Mouse (Mus musculus): ENCODE measurements at regions not wholly inside any gene's neighbourhood (a gene's known extent, or its start where the extent isn't known, plus 50 kb on each side); places are given as distances from the start of the nearest gene placed in this dataset.

DNA sequence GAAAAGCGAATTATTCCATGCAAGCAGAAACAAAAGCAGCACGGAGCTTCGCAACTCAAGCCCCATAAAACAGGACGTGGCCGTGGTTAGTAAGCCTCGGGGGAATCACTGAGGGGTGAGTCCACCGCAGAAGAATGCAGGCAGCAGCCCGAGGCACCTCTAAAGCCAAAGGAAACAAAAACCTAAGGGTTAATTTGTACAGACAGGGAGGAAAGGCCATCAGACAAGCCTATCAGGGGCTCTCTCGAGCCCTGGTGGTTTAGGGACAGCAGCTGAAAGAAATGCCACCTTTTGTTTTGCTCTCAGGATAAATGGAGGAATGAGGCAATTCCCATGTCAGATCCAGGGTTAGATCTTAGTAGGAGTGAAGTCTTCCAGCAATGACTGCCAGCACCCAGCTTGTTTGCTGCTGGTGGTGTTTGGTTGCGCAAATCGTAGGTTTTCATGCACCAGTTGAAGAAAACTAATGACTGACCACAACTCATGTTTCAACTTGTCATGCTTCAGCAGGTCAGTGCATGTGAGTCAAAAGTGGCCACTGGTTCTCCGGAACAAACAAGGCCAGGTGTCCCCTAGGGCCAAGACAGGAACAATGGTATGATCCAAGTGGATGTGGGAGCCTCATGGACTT is 173.9 kb upstream of the Dapk1 start:
- DNase-seq (ENCODE audit: low spot score): no peak

DNA sequence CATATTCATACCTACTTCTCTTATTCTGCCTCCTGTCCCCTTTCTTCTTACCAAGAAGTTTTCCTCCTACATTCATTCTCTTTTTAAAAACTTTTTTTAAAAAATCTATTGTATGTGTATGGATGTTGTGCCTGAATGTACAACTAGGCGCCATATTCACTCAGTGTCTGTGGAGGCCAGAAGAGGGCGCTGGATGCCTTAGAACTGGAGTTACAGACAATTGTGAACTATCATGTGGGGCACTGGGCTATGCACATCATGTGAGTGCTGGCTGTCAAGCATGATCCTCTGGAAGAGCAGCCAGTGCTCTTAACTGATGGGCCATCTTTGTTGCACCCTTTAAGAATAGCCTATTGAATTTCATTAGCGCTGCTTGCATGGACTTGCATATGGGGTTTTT is 172.6 kb upstream of the Dapk1 start:
- no peak for DNase-seq (ENCODE audit: low spot score)

DNA sequence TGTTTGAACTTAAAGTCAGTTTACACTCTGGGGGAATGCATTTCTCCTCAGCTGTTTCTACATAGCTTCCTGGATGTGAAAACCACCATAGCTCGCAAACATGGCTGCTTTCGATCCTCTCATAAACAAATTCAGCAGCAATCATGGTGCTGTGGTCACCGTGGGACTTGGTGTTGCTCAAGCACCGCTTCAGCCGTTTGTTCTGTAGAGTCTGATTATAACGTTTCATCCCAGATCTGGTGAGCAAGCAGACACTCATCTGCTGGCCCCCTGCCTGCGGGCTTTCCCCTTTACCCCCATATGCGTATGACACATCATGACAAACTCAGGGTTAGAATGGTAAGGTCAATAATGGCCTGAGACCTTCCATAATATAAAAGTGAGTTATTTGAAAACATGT is 170.3 kb upstream of the Dapk1 start:
- DNase-seq (ENCODE audit: low spot score): no peak

DNA sequence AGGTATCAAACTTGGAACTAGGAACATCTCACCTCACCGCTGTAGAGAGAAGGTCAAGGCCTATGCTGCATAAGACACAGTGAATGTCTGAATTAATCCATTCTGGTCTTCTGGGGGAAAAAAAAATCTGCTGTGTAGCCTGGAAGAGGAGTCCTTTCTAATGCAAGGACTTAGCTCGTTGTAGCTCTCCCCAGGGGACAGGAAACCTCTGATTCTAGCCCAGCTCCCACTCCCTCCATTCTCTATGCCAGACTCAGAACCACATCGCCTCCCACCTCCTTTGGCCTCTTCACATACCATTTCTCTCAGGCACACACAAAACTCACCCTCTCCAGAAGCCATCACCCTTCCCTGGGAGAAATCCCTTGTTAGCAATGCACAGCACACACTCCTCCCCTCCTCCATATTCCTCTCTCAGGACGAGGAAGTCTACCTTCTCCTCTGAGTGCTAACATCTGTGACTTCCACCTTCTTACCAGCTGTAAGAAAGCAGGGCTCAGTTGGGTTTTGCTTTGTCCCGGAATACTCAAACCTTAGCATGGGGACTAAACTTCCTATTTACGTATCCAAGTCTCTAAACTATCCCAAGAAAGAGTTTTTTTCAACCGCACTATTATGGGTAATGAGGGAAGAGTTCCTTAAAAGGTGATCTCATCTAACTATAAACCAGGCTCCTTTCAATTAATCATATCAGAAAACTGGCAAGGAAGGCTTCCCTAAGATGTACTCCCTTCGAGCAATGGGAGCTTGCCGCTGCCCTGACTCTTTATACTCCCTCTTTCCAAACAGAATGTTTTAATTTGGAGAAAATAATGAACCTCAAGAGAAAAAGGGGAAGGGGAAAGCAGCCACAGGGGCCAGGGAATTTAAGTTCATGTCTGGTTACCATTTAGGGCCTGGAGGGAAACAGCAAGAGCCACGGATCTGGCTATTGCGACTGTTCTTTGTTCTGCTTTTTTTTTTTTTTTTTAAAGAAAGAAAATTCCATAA is 167.2 kb upstream of the Dapk1 start:
- DNase-seq (ENCODE audit: low spot score): no peak

DNA sequence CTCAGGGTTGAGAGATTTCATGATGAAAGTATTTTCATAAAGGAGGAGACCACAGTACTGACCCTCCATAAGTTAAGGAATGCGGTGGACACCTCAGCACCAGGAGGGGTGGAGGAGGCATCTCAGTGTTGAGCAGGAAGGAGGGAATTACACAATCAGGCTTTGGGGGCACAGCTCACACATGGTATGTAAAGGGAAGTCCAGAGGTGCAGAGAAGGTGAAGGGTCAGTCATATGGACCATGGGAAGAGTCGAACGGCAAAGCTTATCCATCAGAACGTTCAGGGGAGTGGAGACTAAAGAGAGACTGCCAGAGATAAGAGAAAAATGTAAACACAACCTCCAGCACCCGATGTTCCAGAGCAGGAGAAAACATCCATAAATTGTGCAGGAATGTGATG is 166.4 kb upstream of the Dapk1 start:
- peak; percentile 75 for DNase-seq (ENCODE audit: low spot score)

DNA sequence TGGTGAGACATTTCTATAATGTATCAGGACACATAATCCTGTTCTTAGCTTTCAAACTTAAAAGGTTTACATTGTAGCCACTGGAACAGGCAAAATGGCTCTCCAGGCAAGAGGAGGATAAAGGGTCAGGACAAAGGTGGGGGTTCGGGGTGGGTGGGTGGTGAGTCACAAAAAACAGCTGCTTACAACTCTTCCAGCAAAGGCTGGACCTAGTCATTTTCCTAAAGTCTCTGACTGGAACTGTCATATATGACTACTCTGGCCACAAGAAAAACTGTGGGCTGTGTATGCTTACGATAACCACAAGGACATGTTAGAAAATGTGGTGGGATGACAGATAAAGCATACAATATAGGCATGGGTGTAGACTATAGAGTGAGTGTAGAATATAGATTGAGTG is 163.6 kb upstream of the Dapk1 start:
- DNase-seq (ENCODE audit: low spot score): no peak

DNA sequence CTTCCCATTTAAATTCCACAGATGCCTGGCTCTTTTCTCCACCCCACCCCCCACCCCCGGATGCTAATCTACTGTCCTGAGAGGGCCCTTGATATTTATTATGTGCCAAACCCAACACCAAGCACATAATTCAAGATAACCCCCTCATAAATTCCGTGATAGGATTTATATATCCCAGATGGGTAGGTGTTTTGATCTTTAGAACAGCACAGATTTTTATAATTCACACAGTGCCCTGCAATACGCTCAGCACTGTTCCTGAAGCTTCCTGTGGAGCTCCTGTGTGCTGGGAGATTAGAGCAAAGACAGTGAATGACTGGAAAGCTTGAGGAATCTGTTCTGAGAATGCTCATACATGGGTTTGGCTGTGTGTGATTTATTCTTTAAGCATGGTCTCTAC is 161.2 kb upstream of the Dapk1 start:
- DNase-seq (ENCODE audit: low spot score): peak; percentile 35

DNA sequence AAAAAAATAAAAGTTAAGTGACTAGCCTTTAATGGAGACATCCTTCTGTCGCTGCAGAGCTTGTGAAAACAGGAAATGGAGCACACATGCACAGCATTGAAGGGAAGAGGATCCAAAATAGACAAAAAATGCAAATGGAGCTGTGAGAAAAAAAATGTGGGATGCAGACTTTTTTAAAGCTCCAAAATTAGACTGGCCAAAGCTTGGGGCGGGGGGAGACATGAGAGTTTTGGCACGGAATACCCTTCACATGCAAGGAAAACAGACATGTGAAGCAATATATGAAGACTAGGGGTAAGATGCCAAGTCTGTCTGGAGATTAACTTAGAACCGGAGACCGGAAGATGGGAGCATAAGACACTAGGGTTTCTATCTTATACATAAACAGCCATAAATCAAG is 156.6 kb upstream of the Dapk1 start:
- no peak for DNase-seq (ENCODE audit: low spot score)

DNA sequence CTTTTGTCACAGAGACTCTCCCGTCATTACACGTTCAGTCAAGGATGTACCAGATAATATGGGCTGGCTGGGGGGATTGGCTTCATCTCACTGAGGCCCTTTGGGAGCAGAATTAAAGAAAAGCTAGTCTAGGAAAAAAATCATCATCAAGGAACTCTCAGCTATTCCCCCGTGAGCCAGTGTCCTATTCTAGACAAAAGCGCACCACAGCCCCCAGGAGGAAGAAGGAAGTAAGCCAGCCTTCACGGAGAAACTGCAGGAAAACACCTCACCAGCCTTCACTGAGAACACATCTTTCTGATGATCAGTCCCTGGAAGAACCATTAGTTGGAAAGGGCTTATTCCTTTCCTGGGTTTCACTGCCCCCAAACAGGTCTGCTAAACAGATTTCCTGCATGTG is 154.8 kb upstream of the Dapk1 start:
- DNase-seq (ENCODE audit: low spot score): no peak

DNA sequence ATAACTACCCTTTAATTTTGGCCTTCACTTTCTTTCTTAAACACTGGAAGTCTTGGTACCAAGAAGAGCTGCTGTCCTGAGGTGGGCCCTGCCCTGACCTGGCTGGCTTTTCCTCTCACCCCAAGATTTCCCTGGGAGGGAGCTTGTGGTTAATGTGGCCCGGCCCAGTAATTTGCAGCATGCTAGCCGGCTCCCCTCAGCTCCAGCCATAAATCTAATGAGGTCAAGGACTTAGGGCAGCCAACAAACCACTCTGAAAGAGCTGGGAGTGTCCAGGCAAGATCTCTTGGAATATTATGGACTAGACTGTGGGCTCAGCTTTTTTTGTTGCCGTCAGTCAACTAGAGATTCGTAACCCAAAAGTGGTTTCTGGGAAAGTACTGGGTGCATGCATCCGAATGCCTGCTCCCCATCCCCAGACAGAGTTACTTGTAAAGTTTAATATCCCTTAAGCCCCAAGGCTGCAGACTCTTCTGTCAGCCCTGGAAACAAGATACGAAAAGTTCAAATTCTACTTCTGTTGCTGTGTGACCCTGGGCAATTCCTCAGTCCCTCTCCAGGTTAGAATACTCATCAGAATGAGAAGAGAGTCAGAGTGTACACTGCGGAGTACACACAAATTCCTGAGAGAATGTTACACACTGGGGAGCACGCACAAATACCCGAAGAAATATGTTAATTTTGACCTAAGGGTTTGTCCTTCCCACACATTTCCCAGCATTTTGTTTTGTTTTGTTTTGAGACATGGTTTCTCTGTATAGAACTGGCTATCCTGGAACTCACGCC is 150.8 kb upstream of the Dapk1 start:
- DNase-seq (ENCODE audit: low spot score): no peak

DNA sequence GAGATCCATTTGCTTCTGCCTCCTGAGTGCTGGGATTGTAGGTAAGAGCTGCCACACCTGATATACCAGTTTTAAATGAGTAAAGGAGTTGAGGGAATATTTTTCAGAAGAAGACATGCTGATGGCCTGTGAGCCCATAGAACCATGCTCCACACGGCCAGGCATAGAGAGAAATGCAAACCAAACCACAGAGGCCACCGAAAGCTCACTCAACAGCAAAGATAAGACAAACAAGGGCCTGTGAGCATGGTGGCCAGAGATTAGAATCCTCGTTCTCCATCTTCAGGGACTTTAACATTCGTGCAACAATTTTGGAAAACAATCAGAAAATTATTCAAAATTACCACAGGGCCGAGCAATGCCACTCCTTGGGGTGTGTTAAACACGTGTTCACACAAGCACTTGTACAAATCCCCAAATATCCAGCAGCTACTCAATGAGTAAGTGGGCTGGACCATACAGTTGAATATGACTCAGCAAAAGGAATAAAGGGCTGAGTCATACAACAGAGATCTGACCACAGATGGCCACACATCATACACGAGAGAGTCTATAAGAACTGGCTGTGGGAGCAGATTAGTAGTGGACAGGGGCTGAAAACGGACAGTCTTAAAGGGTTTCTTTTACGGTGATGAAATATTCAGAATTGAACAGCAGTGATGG is 147.8 kb upstream of the Dapk1 start:
- DNase-seq (ENCODE audit: low spot score): no peak

DNA sequence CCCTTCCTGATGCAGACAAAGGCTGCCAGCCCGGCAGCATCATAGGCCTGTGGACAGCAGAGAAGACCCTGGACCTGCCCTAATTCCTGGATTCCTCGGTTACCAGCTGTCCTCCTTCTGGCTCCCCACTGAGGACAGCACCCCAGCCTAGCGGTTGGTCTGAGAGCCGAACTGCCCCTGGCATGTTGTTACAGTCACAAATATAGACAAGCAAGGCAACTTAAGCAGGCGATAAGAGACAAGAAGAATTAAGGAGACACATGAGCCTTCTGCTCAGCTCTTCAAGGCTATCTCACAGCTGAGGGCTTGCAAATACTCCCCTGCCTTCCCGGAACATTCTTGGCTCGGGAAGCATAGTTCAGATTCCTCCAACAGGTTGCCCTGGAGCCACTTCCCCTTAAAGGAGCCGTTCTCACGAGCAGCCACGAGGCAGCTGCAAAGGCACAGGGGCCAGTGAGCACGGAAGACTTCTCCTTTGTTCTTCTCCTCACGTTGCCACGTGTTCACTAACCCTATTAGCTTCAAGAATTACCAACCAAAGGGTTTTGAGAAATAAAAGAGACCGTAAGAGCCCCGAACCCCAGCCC is 146.6 kb upstream of the Dapk1 start:
- DNase-seq (ENCODE audit: low spot score): peak; percentile 70

DNA sequence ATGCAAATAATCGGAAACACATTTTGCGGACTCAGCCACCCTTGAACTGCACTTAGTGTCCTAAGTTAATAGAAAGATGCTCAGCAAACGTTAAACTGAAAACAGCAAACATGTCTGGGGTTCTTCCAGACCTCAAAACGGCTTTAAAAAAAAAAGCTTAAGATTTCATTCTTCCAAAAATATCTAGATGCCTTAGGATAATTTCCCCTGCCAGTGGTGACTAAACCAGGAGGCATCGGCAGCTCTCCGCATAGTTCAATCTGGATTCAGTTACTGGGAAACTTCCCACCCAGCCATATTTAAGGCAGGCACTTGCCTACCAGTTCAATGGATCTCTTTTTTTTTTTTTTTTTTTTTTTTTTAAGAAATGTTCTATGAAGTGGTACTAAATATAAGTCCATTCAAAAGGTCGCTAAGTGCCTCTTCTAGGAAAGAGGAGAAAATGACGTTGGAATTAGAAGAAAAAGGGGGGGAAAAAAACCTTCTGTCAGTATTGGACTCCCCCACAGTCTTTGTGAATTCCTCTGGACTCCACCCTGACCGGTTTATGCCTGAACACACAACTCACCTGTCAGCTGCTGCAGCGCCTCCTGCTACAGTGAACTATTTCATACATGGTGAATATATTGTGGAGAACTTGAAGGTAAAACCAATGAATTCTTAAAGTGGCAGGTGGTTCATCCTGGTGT is 145.7 kb upstream of the Dapk1 start:
- DNase-seq (ENCODE audit: low spot score): no peak

DNA sequence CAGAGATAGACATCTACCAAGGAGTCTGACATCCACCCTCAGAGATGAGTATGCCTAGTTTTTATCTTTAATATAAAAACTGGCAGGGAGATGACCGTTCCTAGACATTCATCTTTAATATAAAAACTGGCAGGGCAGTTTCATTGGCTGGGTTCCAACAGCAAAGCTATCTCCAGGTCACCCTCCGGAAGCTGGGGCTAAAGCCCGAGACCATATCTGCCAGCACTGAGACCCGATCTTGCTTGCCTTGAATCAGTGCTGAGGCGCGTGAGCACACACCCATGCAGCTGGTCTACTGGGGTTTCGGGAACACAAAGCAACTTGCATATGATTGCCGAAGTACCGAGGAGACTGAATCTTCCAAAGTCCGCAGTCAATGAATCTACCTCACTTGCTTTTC is 144.5 kb upstream of the Dapk1 start:
- DNase-seq (ENCODE audit: low spot score): no peak

DNA sequence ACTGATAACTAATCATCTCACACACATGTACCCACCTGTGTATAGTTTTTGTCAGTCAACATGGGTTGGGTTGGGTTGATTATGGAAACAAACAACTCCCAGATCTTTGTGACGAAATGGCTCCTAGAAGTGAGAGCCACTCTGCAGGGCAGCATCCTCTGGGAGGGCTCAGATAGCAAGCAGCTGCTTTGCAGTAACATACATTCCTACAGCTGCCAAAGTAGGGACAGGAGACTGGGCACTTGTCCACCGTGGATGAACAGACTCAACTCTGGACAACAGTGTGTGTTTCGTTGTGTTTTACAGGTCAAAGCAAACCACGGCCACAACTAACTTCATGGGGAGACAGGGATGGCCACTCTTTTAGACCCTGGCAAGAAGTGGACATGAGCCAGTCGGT is 142.7 kb upstream of the Dapk1 start:
- no peak for DNase-seq (ENCODE audit: low spot score)

DNA sequence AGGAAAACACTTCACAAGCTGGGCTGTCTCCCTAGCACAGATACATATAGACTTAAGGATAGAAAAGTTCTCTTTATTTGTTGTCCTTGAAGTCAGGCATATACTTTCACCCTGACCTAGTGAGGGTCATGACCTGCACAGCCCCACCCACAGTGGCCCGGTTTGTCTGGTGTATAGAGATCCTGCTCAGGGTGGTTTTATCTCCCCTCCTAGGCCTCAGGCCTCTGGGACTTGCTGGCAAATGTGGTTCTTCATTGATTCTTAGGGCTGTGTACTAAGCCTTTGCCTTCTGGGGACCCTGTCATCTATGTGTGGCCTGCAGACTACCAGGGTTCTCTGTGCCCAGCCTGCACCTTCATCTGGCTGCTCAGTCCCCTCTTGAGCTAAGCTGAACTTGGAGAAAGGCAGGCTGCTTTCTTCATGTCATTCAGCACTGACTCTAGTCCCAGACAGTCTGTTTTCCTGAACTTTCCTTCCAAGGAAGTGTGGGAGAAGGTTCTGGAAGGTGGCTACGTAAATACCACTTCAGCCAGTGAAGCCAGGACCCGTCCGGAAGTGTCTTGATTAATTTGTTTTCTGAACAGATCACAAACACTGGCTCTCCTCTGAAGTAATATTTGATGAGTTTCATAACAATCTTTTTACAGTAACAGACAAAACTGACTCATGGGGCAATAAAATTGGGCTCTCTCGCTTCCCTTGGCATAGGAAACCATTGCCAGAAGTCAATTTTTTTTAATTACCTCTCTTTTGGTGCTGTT is 135.0 kb upstream of the Dapk1 start:
- DNase-seq (ENCODE audit: low spot score): no peak

DNA sequence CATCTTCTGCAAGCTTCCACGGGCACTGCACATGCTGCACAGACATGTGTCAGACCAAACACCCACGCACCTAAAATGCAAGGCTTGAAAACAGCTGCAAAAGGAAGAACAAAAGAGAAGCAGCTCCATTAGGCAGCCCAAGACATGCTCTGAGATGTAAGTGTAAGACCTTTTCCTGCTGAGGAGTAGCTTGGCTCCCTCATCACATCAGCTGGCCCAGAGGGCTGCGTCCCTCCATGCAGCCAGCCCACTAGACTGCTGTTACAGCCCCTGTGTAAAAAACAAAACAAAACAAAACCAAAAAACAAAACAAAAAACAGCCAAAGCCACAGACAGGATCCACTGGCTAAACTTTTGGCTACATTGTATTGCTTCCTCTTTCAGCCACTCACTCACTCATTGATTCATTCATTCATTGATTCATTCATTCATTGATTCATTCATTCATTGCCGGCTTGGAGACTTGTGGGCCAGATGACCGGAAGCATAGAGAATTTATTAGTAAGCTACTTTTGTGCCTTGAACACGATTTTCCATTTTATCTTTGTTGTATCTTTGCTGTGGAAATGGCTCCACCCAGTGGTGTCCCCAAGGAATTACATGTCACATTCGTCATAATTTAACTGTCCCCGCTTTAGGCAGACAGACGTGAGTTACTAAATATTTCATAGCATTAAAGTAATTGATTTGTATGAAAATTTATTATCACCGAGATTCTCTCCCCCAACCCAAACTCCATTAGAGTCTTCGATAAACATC is 133.7 kb upstream of the Dapk1 start:
- peak; percentile 40 for DNase-seq (ENCODE audit: low spot score)

DNA sequence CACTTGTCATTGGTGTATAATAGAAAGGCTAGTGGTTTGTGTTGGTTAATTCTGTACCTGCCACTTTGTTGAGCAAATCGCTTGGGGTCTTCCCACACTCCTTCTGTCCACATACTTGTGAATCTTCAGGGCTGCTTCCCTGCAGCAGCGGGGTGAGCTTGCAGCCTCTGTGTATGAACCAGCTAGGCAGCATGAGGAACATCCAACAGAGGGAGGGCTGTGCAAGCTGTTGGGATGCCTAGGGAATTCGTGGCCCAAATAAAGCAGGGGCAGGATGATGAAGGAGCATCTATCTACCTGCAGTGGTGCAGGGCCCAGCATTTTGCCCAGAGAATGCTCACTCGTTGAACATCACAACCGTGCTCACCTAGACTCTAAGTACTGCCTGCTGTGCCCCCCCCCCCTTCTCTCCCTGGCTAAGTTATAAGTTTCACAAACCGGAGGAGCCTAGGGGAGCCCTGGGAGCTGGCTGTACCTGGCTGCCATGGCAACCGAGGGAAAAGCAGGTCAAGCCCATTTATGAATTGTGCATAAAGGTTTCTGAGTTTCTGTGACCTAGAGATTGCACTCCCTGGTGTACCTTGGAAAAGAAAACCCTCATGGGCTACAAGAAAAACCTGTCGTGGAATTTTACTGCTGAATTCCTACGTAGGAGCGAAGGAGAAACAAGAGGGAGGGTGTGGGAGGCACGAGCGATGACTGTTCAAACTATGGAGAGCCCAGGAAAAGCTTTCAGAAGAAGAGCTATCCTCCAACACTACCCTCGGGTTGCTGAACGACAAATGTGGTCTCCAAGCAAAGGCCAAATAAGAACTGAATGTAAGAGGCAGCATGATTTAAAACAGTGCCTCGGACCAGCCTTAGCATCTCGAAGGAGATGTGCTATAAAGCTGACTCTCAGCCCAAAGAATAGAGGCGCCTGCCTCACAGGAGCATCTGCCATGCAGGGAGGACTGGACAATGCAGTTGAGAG is 131.0 kb upstream of the Dapk1 start:
- DNase-seq (ENCODE audit: low spot score): no peak

Measured in yolk sac, embryonic 10.5 days (tissue).